ENCODE assay signal across 34 mouse cellular contexts in genomic region chr7:28677624-28678023, GRCm38 (mm10). TPM values are rescaled to one million over a fixed set of nuclear protein-coding genes. Genes with fewer than 3 reads are reported as not detected.
"Had no signal": no experiment of that assay in that cellular context is flagged by ENCODE, and none has a peak within 500 bp of the region (broad histone marks: within the 10 kb centered on the region; RNA-seq: fewer than 3 reads in every experiment).

No protein-coding gene starts in this region.

- H3K27ac ChIP-seq: gastrocnemius, adult 2 months; heart, embryonic 10.5 days; hindbrain, embryonic 13.5 days; hindbrain, embryonic 15.5 days; hindbrain, postnatal 0 days; layer of hippocampus, adult 2 months; limb, embryonic 10.5 days; limb, embryonic 12.5 days; liver, embryonic 14.5 days had no signal

- H3K9me3 ChIP-seq: heart, embryonic 10.5 days; heart, embryonic 12.5 days; hindbrain, embryonic 13.5 days; hindbrain, embryonic 15.5 days; limb, embryonic 10.5 days; limb, embryonic 12.5 days had no signal

- H3K4me3 ChIP-seq: gastrocnemius, adult 2 months; heart, embryonic 10.5 days; heart, embryonic 12.5 days; hindbrain, embryonic 13.5 days; hindbrain, embryonic 15.5 days; layer of hippocampus, adult 2 months; limb, embryonic 10.5 days; limb, embryonic 12.5 days had no signal

- ATAC-seq: hindbrain, postnatal 0 days; intestine, postnatal 0 days had no signal

- H3K27me3 ChIP-seq: heart, embryonic 12.5 days; hindbrain, embryonic 13.5 days; hindbrain, embryonic 15.5 days; limb, embryonic 12.5 days had no signal

- H3K36me3 ChIP-seq: heart, embryonic 10.5 days; heart, embryonic 12.5 days; hindbrain, embryonic 13.5 days; hindbrain, embryonic 15.5 days; limb, embryonic 10.5 days; limb, embryonic 12.5 days had no signal

- H3K4me1 ChIP-seq: hindbrain, embryonic 13.5 days; hindbrain, embryonic 15.5 days; limb, embryonic 10.5 days; limb, embryonic 12.5 days had no signal

- H3K9ac ChIP-seq: heart, embryonic 12.5 days; hindbrain, embryonic 13.5 days; hindbrain, embryonic 15.5 days; limb, embryonic 12.5 days; liver, embryonic 14.5 days had no signal

- H3K4me2 ChIP-seq: heart, embryonic 12.5 days; hindbrain, embryonic 13.5 days; hindbrain, embryonic 15.5 days; limb, embryonic 12.5 days; liver, embryonic 11.5 days had no signal

- DNase-seq: gastrocnemius, adult 2 months; gastrocnemius, postnatal 10 days; gastrocnemius, postnatal 25 days; heart, adult 18-20 months; heart, postnatal 10 days; kidney, adult 18-20 months; kidney, adult 8-10 months; kidney, postnatal 10 days; kidney, postnatal 25 days; kidney, postnatal 4 days; layer of hippocampus, postnatal 36 days; liver had no signal

RNA-seq across cellular contexts. Expression of gene Fbxo27, which starts 15.0 kb away (rescaled TPM):
- total RNA-seq: hematopoietic stem cell, adult 5-6 weeks had no signal

RNA-seq across cellular contexts. Expression of gene Acp7, which starts 46.5 kb away (rescaled TPM):
- total RNA-seq: gastrocnemius, adult 2 months; gastrocnemius, postnatal 10 days; gastrocnemius, postnatal 25 days; gastrocnemius, postnatal 4 days; granulocyte monocyte progenitor cell, adult 5-6 weeks; heart, adult 18-20 months; heart, adult 8-10 months; heart, postnatal 10 days; heart, postnatal 25 days; hematopoietic stem cell, adult 5-6 weeks had no signal
- polyA plus RNA-seq: heart, embryonic 10.5 days; heart, embryonic 12.5 days; heart, embryonic 14.5 days; heart, embryonic 16.5 days; hindbrain, embryonic 11.5 days; hindbrain, embryonic 13.5 days; intestine, embryonic 14.5 days; intestine, postnatal 0 days; kidney, embryonic 14.5 days; kidney, embryonic 16.5 days; limb, embryonic 10.5 days; limb, embryonic 12.5 days; liver, embryonic 11.5 days; liver, embryonic 14.5 days had no signal
